Mouse (Mus musculus) MEL (cell line): ENCODE measurements around the gene Tulp4. TPM values are rescaled to one million over a fixed set of nuclear protein-coding genes. Genes with fewer than 3 reads are reported as not detected.

Experiments
- DNase-seq: peaks from one replicate; pipeline ENCODE4 v3.0.0; 2011; ENCODE audit warnings: low read depth, low spot score
- H3K27ac ChIP-seq: 2 replicates; pipeline ENCODE4 v1.5.1; 2012; ENCODE audit warnings: low read depth, mild to moderate bottlenecking, control low read depth, low read length, moderate library complexity; ENCODE audit not compliant: control insufficient read depth
- H3K27me3 ChIP-seq, 2 experiments: fragments of 150-350 bp in 1 of 2; sonication (generic) in 1 of 2; 2 replicates each; pipeline ENCODE4 v1.6.1; 2012; ENCODE audit warnings: low read length in 2 of 2, mild to moderate bottlenecking in 2 of 2, improper control_type of control experiment in 1 of 2, moderate library complexity in 1 of 2; ENCODE audit not compliant: insufficient read depth in 2 of 2, control insufficient read depth in 1 of 2
- H3K36me3 ChIP-seq, 2 experiments: 2 replicates each; pipeline ENCODE4 v1.6.1; 2012 to 2014; ENCODE audit warnings: low read length in 2 of 2, improper control_type of control experiment in 1 of 2, inconsistent platforms in 1 of 2, mild to moderate bottlenecking in 1 of 2; ENCODE audit not compliant: insufficient read depth in 2 of 2, control insufficient read depth in 1 of 2
- H3K4me1 ChIP-seq, 2 experiments: fragments of 150-350 bp in 1 of 2; sonication (generic) in 1 of 2; 2 replicates each; pipeline ENCODE4 v1.6.1; 2012; ENCODE audit warnings: low read length in 2 of 2, improper control_type of control experiment in 1 of 2, mild to moderate bottlenecking in 1 of 2; ENCODE audit not compliant: insufficient read depth in 2 of 2, control insufficient read depth in 1 of 2
- H3K4me3 ChIP-seq, 2 experiments: fragments of 150-350 bp in 1 of 2; sonication (generic) in 1 of 2; 2 replicates each; pipeline ENCODE4 v1.5.1; 2012; ENCODE audit warnings: low read depth in 2 of 2, low read length in 2 of 2, mild to moderate bottlenecking in 2 of 2, moderate library complexity in 2 of 2, control low read depth in 1 of 2, improper control_type of control experiment in 1 of 2; ENCODE audit not compliant: control insufficient read depth in 1 of 2, insufficient read depth in 1 of 2
- H3K79me2 ChIP-seq: 2 replicates; pipeline ENCODE4 v1.6.1; 2012; ENCODE audit warnings: mild to moderate bottlenecking, low read length, moderate library complexity; ENCODE audit not compliant: control insufficient read depth, poor library complexity, insufficient read depth
- H3K9ac ChIP-seq: 2 replicates; pipeline ENCODE4 v1.6.1; 2012; ENCODE audit warnings: low read depth, mild to moderate bottlenecking, control low read depth, low read length, moderate library complexity; ENCODE audit not compliant: control insufficient read depth, poor library complexity, severe bottlenecking
- H3K9me3 ChIP-seq: fragments of 150-350 bp; sonication (generic); replicated peaks from 2 replicates; pipeline ENCODE4 v1.6.1; 2012; ENCODE audit warnings: mild to moderate bottlenecking, low read length, improper control_type of control experiment, moderate library complexity; ENCODE audit not compliant: insufficient read depth
- BHLHE40 ChIP-seq: IDR thresholded peaks from 2 replicates; pipeline ENCODE4 v1.6.1; 2012; ENCODE audit warnings: low read depth, mild to moderate bottlenecking, inconsistent platforms, low read length, improper control_type of control experiment, borderline replicate concordance
- E2F4 ChIP-seq: IDR thresholded peaks from 2 replicates; pipeline ENCODE4 v1.6.1; 2011; ENCODE audit warnings: low read depth, low read length, improper control_type of control experiment, borderline replicate concordance
- ELF1 ChIP-seq: IDR thresholded peaks from 2 replicates; pipeline ENCODE4 v1.6.1; 2014; ENCODE audit warnings: low read depth, mild to moderate bottlenecking, inconsistent platforms, low read length, improper control_type of control experiment, moderate library complexity
- EP300 ChIP-seq, 2 experiments: IDR thresholded peaks; 2 replicates each; pipeline ENCODE4 v1.6.1; 2011; ENCODE audit warnings: improper control_type of control experiment in 2 of 2, low read length in 2 of 2, low read depth in 1 of 2, mild to moderate bottlenecking in 1 of 2
- ETS1 ChIP-seq: IDR thresholded peaks from 2 replicates; pipeline ENCODE4 v1.6.1; 2012; ENCODE audit warnings: low read depth, mild to moderate bottlenecking, inconsistent platforms, low read length, improper control_type of control experiment, moderate library complexity
- GATA1 ChIP-seq: IDR thresholded peaks from 2 replicates; pipeline ENCODE4 v1.6.1; 2011; ENCODE audit warnings: low read depth, low read length, improper control_type of control experiment
- HCFC1 ChIP-seq: IDR thresholded peaks from 2 replicates; pipeline ENCODE4 v1.6.1; 2012; ENCODE audit warnings: low read depth, mild to moderate bottlenecking, inconsistent platforms, low read length, improper control_type of control experiment, moderate library complexity
- KAT2A ChIP-seq: conservative IDR thresholded peaks from 2 replicates; pipeline ENCODE4 v1.6.1; 2012; ENCODE audit warnings: low read depth, low read length, improper control_type of control experiment, inconsistent platforms
- MAFK ChIP-seq: IDR thresholded peaks from 2 replicates; pipeline ENCODE4 v1.6.1; 2011; ENCODE audit warnings: low read depth, mild to moderate bottlenecking, low read length, improper control_type of control experiment, borderline replicate concordance
- MAX ChIP-seq: IDR thresholded peaks from 2 replicates; pipeline ENCODE4 v1.6.1; 2011; ENCODE audit warnings: low read length, improper control_type of control experiment
- MEF2A ChIP-seq: IDR thresholded peaks from 2 replicates; pipeline ENCODE4 v1.6.1; 2014; ENCODE audit warnings: low read depth, mild to moderate bottlenecking, inconsistent platforms, low read length, improper control_type of control experiment; ENCODE audit not compliant: poor library complexity, insufficient replicate concordance, severe bottlenecking; ENCODE audit errors: extremely low read depth
- MYC ChIP-seq: IDR thresholded peaks from 2 replicates; pipeline ENCODE4 v1.6.1; 2011; ENCODE audit warnings: low read depth, mild to moderate bottlenecking, low read length, improper control_type of control experiment, moderate library complexity
- POLR2A ChIP-seq, 2 experiments: IDR thresholded peaks; 2 replicates each; pipeline ENCODE4 v1.6.1; 2011 to 2012; ENCODE audit warnings: low read length in 2 of 2, mild to moderate bottlenecking in 2 of 2, control low read depth in 1 of 2, improper control_type of control experiment in 1 of 2, low read depth in 1 of 2, moderate library complexity in 1 of 2; ENCODE audit not compliant: control insufficient read depth in 1 of 2, insufficient read depth in 1 of 2, poor library complexity in 1 of 2
- POLR2AphosphoS2 ChIP-seq: IDR thresholded peaks from 2 replicates; pipeline ENCODE4 v1.6.1; 2011; ENCODE audit warnings: low read length, improper control_type of control experiment
- RAD21 ChIP-seq: IDR thresholded peaks from 2 replicates; pipeline ENCODE4 v1.6.1; 2011; ENCODE audit warnings: mild to moderate bottlenecking, low read depth, low read length, improper control_type of control experiment
- RCOR1 ChIP-seq: IDR thresholded peaks from 2 replicates; pipeline ENCODE4 v1.6.1; 2012; ENCODE audit warnings: low read depth, mild to moderate bottlenecking, inconsistent platforms, low read length, improper control_type of control experiment
- SMC3 ChIP-seq: IDR thresholded peaks from 2 replicates; pipeline ENCODE4 v1.6.1; 2011; ENCODE audit warnings: low read depth, low read length, improper control_type of control experiment
- TAL1 ChIP-seq: IDR thresholded peaks from 2 replicates; pipeline ENCODE4 v1.6.1; 2012; ENCODE audit warnings: mild to moderate bottlenecking, inconsistent platforms, low read length, moderate library complexity, mixed read lengths
- TBP ChIP-seq: IDR thresholded peaks from 2 replicates; pipeline ENCODE4 v1.8.0; 2011; ENCODE audit warnings: low read depth, low read length, improper control_type of control experiment
- ZC3H11A ChIP-seq: IDR thresholded peaks from 2 replicates; pipeline ENCODE4 v1.6.1; 2012; ENCODE audit warnings: low read depth, mild to moderate bottlenecking, inconsistent platforms, low read length, improper control_type of control experiment
- ZKSCAN1 ChIP-seq: IDR thresholded peaks from 2 replicates; pipeline ENCODE4 v1.6.1; 2012; ENCODE audit warnings: low read depth, mild to moderate bottlenecking, inconsistent platforms, low read length, improper control_type of control experiment, moderate library complexity
- ZMIZ1 ChIP-seq: IDR thresholded peaks from 2 replicates; pipeline ENCODE4 v1.6.1; 2012; ENCODE audit warnings: low read depth, mild to moderate bottlenecking, inconsistent platforms, low read length, improper control_type of control experiment, moderate library complexity
- ZNF384 ChIP-seq: IDR thresholded peaks from 2 replicates; pipeline ENCODE4 v1.6.1; 2012; ENCODE audit warnings: low read depth, mild to moderate bottlenecking, inconsistent platforms, low read length, improper control_type of control experiment
- polyA plus RNA-seq, 2 experiments: library from polyadenylated mRNA; stranded (reverse) in 1 of 2; unstranded in 1 of 2; fragments of >175 nt in 1 of 2; fragments of >200 nt in 1 of 2; gene quantifications; 2 replicates each; pipeline versions ENCODE4 v1.2.1 to v1.2.4; 2012; ENCODE audit warnings: low replicate concordance in 2 of 2, low read depth in 1 of 2; ENCODE audit not compliant: insufficient read length in 2 of 2, insufficient read depth in 1 of 2, missing spikeins in 1 of 2
- total RNA-seq: library from RNA; depleted of rRNA; stranded (reverse); fragments of 300-350 nt; gene quantifications from 2 replicates; pipeline ENCODE4 v1.2.3, GENCODE M21; 2012

Gene Tulp4
- total and polyA plus RNA-seq, 3 experiments: 7.7 to 59.2 TPM; not detected in 1

DNA sequence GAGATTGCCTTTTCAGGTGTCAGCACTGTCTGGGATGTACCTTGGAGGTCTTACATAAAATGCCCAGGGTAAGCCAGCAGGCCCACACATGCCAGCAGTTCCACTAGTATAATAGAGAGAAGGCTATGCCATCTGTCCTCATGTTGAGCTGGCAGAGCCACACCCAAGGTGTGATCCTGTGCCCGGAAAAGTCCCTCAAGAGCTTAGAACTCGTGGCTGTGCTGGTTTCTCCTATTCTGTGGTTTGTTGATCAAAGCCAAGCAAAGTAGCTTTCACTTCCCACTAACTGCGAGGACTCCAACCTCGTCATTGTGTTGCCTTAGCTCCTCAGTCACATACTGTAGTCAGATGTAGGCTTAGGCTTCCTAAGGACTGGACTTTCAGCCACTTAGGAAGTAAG, 48.1 kb downstream of the Tulp4 start:
- H3K27ac ChIP-seq: no peak overlapping the region
- H3K9me3 ChIP-seq: no peaks in the 10 kb centered on the region
- TF ChIP-seq ZKSCAN1 (no peak), HCFC1 (no peak), TBP (no peak), ELF1 (no peak), TAL1 (no peak), POLR2AphosphoS2 (no peak), RCOR1 (no peak), MAFK (no peak), ZC3H11A (no peak), BHLHE40 (no peak), GATA1 (no peak)
- TF ChIP-seq, all 39 proteins: peak for 0
- H3K4me3 ChIP-seq: no peak overlapping the region
- no peak overlapping the region for H3K9ac ChIP-seq
- no peak for DNase-seq
- peaks cover 3 to 6% of the 10 kb centered on the region in 2 experiments; a peak in 1 of 4 replicates for H3K4me1 ChIP-seq
- H3K27me3 ChIP-seq: no peaks in the 10 kb centered on the region
- H3K36me3 ChIP-seq: peaks cover 0 to 9% of the 10 kb centered on the region in 2 experiments; a peak in 2 of 4 replicates
- no peaks in the 10 kb centered on the region for H3K79me2 ChIP-seq

DNA sequence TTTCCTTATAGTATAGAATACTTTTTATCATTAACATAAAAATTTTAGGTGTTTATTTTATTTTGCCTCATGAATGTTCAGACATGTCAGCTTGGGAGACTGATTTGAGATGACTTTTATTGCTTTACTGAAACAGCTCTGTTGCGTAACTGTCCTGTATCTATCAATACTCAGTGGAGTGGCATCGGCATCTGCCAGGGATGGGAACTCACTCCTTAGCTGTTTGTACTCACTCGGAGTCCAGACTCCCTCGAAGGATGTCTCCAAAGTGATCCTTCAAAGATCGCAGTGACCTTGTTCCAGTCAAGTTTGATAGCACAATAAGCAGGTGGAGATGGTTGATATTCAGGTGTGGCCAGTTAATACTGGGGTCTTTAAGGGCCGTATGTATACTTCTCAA, 54.3 kb downstream of the Tulp4 start:
- H3K27me3 ChIP-seq: no peaks in the 10 kb centered on the region
- no peak overlapping the region for H3K4me3 ChIP-seq
- no peak for TF ChIP-seq ZC3H11A
- TF ChIP-seq ELF1: no peak
- no peak for TF ChIP-seq GATA1
- no peak for TF ChIP-seq ETS1
- no peak for TF ChIP-seq MAX
- no peak for TF ChIP-seq TBP
- TF ChIP-seq SMC3: no peak
- TF ChIP-seq RAD21: no peak
- TF ChIP-seq E2F4: no peak
- no peak for TF ChIP-seq POLR2A (IDR thresholded peaks at IDR 0.05; ENCODE audit: control insufficient read depth in 1 of 2, insufficient read depth in 1 of 2, low read depth in 1 of 2, low read length in 2 of 2, poor library complexity in 1 of 2)
- TF ChIP-seq MEF2A: no peak
- TF ChIP-seq HCFC1: no peak
- TF ChIP-seq MYC: no peak
- no peak for TF ChIP-seq EP300 (IDR thresholded peaks at IDR 0.05; ENCODE audit: low read depth in 1 of 2, low read length in 2 of 2)
- TF ChIP-seq ZNF384: no peak
- TF ChIP-seq KAT2A: no peak
- TF ChIP-seq ZMIZ1: no peak
- no peak overlapping the region for H3K9ac ChIP-seq
- no peaks in the 10 kb centered on the region for H3K36me3 ChIP-seq
- H3K9me3 ChIP-seq: no peaks in the 10 kb centered on the region
- no peak overlapping the region for H3K27ac ChIP-seq
- no peaks in the 10 kb centered on the region for H3K4me1 ChIP-seq
- DNase-seq: no peak
- H3K79me2 ChIP-seq: no peaks in the 10 kb centered on the region
